Mouse (Mus musculus): ENCODE results near the gene Fis1.

DNA sequence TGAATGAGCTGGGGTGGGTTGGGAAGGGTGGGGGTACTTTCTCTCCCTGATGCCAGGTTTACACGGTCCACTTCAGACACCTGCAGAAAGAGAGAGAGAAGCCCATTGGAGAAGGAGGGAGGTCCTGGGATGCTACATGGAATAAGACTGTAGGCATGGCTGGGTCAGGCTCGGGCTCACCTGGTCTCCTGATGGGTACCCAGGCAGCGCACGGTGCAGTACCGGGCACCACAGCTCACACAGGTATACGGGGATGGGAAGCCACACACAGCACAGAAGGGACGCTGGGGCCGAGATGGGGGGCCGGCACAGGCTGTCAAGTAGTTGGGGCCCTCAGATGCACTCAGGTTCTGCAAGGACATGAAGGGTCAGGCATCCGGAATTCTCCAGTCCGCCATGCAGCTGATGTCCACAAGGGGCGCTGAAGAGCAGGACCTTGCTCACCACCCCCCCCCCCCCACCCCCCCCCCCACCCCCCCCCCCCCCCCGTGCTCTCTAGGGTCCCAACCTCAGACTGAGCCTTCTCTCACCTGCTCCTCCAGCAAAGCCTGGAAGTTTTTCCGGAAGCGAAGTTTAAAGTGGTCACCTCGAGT, 29.4 kb downstream of the Fis1 start:
- TF ChIP-seq EP300 (IDR thresholded peaks at IDR 0.05; ENCODE audit: low read depth) (no peak), CTCF (IDR thresholded peaks at IDR 0.05; ENCODE audit: low read depth) (peak; percentile 69)

Data from liver, embryonic 14.5 days (tissue).